Mouse (Mus musculus) stomach, postnatal 0 days (tissue): ENCODE results near the gene Zdhhc9. TPM values are rescaled to one million over a fixed set of nuclear protein-coding genes. Genes with fewer than 3 reads are reported as not detected.

Experiments used
- ATAC-seq: fragments of 200-750 bp; cut with Nextera tagmentation; 2 replicates; pipeline ENCODE4 v1.8.0; 2017; ENCODE audit not compliant: low FRiP score, low TSS enrichment
- DNase-seq: peaks from one replicate; pipeline ENCODE4 v3.0.0-alpha.2; 2016; ENCODE audit warnings: low spot score
- H3K27ac ChIP-seq: fragments of 300-500 bp; sonication (generic); replicated peaks from 2 replicates; pipeline ENCODE4 v1.5.1; 2014; ENCODE audit warnings: mild to moderate bottlenecking, control low read depth
- H3K27me3 ChIP-seq: fragments of 300-500 bp; sonication (generic); 2 replicates; pipeline ENCODE4 v1.6.1; 2014; ENCODE audit warnings: low read length; ENCODE audit not compliant: control insufficient read depth, insufficient read depth
- H3K36me3 ChIP-seq: fragments of 300-500 bp; sonication (generic); 2 replicates; pipeline ENCODE4 v1.6.1; 2014; ENCODE audit warnings: low read length, mixed read lengths; ENCODE audit not compliant: control insufficient read depth, insufficient read depth
- H3K4me1 ChIP-seq: fragments of 300-500 bp; sonication (generic); replicated peaks from 2 replicates; pipeline ENCODE4 v1.6.1; 2014; ENCODE audit warnings: antibody characterized with exemption; ENCODE audit not compliant: control insufficient read depth, insufficient read depth
- H3K4me2 ChIP-seq: fragments of 300-500 bp; sonication (generic); replicated peaks from 2 replicates; pipeline ENCODE4 v1.6.1; 2014; ENCODE audit warnings: low read depth, mild to moderate bottlenecking, control low read depth, moderate library complexity
- H3K4me3 ChIP-seq: fragments of 300-500 bp; sonication (generic); 2 replicates; pipeline ENCODE4 v1.5.1; 2014; ENCODE audit warnings: low read depth, low read length, control low read depth
- H3K9ac ChIP-seq: fragments of 300-500 bp; sonication (generic); 2 replicates; pipeline ENCODE4 v1.6.1; 2014; ENCODE audit warnings: mild to moderate bottlenecking, low read length, control low read depth, mixed read lengths
- H3K9me3 ChIP-seq: fragments of 300-500 bp; sonication (generic); 2 replicates; pipeline ENCODE4 v1.6.1; 2016; ENCODE audit warnings: low read length; ENCODE audit not compliant: control insufficient read depth
- CTCF ChIP-seq: IDR thresholded peaks from 2 replicates; pipeline ENCODE4 v1.5.1; 2016; ENCODE audit warnings: antibody characterized with exemption, low read depth, mild to moderate bottlenecking, moderate library complexity
- EP300 ChIP-seq: optimal IDR thresholded peaks from 2 replicates; pipeline ENCODE3; 2016; ENCODE audit warnings: antibody characterized with exemption
- WGBS: fragments of 180-500 bp; shearing (Covaris S2); extraction: QIAGEN DNeasy Blood & Tissue Kit; methylation state at CpG from one replicate; pipeline ENCODE4 v1.1.7; 2014; 5-methylcytosine and 5-hydroxymethylcytosine counted together
- polyA plus RNA-seq: library from polyadenylated mRNA; unstranded; fragments of >200 nt; fragmentation: Nextera tagmentation; extraction: Ambion mirVana; gene quantifications from 2 replicates; pipeline ENCODE4 v1.2.1, GENCODE M21; 2015

Zdhhc9 gene
- polyA plus RNA-seq: 5.1 and 5.7 TPM in 2 replicates

DNA sequence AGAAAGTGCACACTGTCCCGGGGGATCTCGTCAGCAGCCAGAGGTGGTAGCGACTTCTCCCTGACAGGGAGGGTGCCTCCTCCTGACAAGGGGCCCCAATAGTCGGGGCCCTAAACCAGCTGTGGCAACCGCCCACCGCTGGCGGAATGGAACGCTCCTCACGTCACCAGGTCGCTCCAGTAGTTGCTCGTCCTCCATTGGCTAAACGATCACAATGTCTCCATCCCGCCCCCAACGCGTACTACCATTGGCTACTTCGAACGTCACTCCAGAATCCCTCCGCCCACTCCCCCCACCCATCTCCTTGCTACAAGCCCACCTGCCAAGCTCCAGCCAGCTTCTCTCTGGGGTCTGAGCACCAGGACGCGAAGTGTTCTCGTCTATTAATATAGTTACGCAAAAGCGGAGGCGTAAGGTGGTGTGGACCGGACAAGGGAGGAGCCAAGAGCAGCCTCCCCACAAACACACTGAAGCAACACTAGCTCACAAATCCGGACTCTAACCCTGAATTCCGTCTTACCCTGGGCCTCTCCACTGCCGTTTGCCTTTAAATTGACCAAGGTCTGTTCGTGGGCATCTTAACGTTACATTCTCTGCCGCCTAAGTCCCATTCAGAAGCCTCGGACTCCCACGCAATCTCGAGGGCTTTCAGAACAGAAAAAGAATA lies at the start of gene Zdhhc9:
Gene Zdhhc9, minus strand, starts transcription at position 360 of the 667 bp plus-strand sequence.
- ATAC-seq (peak; percentile 97), DNase-seq (peak; percentile 80)
- WGBS: 15% methylated on average over 30 of the region's 34 CpGs
- Histone ChIP-seq H3K27me3 (no peaks in the 10 kb centered on the region), H3K36me3 (no peaks in the 10 kb centered on the region), H3K4me3 (peak within 1 kb of the TSS; percentile 63), H3K4me2 (peak within 1 kb of the TSS; percentile 48), H3K27ac (peak within 1 kb of the TSS; percentile 79), H3K9ac (peak within 1 kb of the TSS; percentile 65), H3K4me1 (no peaks in the 10 kb centered on the region), H3K9me3 (no peaks in the 10 kb centered on the region)
- no peak for TF ChIP-seq CTCF
- TF ChIP-seq EP300: no peak

DNA sequence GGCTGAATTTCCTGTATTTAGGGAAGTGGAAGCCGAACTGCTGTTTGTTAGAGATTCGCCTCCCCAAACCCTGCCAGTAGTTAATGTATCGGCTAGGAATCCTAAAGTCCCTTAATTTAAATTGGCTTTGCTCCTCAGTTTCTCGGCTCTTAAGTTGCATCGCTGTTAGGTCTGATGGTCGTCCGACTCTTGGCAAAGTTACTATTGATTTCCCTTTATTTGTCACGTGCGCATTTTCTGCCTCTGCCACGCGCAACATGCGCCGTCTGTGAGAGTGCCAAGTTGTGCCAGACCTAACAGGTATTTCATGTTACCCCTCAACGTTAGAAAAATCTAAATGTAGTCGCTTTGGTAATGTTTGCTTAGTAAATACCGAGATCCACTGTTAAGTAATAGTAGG lies 48.3 kb upstream of the Zdhhc9 start:
- H3K9me3 ChIP-seq: no peaks in the 10 kb centered on the region
- H3K4me1 ChIP-seq: no peaks in the 10 kb centered on the region
- TF ChIP-seq CTCF (no peak), EP300 (no peak)
- no peaks in the 10 kb centered on the region for H3K27me3 ChIP-seq
- ATAC-seq (no peak), DNase-seq (peak; percentile 15)
- H3K36me3 ChIP-seq: no peaks in the 10 kb centered on the region
- peak overlapping the region; percentile 55 for H3K4me2 ChIP-seq
- peak overlapping the region; percentile 55; the same call in 1 of the 2 replicates for H3K9ac ChIP-seq
- peak overlapping the region; percentile 58; the same call in 1 of the 2 replicates for H3K27ac ChIP-seq
- 11% methylated on average over 16 of the region's 16 CpGs for WGBS
- H3K4me3 ChIP-seq: peak overlapping the region; percentile 51

DNA sequence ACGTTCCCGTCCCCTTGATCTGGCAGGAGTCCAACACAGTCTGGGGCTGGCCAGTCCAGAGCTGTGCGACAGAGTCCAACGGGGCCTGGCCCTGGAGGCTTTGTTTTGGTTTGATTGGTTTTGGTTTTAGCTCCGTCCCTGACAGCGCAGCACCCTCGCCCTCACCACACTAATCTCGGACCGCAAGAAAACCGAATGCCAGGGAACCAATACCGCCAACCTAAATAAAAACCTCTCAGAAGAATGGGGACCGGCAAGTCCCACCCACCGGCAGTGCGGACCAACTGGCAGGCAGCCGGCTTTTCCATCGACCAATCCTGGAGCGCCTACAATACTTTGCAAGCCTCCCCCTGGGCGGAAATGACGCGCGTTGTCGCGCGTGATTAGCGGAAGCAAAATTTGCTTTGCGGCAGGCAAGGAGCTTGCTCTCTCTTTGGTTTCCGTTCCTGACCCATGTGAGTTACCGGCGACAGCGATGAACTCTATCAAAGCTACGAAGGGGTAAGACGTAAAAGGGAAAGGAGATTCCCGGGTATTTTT lies 47.9 kb upstream of the Zdhhc9 start, which contains the start of gene Utp14a:
Gene Utp14a, plus strand, starts transcription at position 395 of the 540 bp plus-strand sequence.
- no peaks in the 10 kb centered on the region for H3K4me1 ChIP-seq
- TF ChIP-seq EP300: no peak
- no peak for TF ChIP-seq CTCF
- peak within 1 kb of the TSS; percentile 80 for H3K27ac ChIP-seq
- DNase-seq (peak; percentile 93), ATAC-seq (peak; percentile 98)
- no peaks in the 10 kb centered on the region for H3K9me3 ChIP-seq
- 8% methylated on average over 33 of the region's 33 CpGs for WGBS
- H3K9ac ChIP-seq: peak within 1 kb of the TSS; percentile 55
- peak within 1 kb of the TSS; percentile 51 for H3K4me3 ChIP-seq
- no peaks in the 10 kb centered on the region for H3K36me3 ChIP-seq
- no peaks in the 10 kb centered on the region for H3K27me3 ChIP-seq
- H3K4me2 ChIP-seq: peak within 1 kb of the TSS; percentile 61

DNA sequence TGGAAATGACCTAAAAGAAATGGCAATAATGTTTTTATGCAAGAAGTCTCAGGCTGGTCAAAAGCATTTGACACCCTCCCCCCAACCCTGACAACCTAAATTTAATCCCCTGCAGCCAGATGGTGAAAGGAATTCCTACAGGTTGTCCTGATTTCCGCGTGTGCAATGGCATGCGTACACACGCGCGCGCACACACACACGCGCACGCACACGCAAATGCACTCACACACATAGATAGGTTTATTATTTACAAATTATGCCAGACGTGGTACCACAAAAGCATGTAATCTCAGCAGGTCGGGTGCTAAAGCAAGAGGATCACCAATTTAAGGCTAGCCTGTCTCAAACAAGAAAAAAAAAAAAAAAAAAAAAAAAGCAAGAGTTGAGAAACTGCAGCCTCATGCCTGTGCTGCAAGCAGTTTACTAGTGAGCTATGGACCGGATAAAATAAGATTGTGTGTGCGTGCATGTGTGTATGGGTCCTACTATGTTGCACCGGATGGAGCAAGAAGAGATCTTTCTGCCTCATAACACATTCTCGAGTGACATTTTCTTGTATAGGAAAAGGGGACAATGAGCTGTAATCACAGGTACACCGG lies 47.3 kb upstream of the Zdhhc9 start:
- ATAC-seq: peak; percentile 62
- WGBS: 18% methylated on average over 18 of the region's 18 CpGs

DNA sequence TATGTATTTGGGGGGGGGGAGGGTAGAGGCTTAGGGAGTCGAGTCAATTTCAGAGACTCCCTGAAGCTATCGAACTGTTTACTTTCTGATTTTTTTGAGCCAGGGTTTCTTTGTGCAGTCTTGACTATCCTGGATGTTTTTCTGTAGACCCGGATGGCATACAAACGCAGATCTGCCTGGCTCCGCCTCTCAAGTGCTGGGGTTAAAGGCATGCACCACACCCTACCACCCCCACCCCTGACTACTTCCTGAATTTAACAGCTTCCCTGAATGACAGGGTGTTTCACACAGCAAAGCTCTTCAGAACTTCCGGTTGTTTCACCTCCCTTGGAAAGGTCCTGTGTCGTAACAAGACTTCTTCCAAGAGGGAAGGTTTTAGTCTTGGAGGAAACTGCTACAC lies 25.7 kb upstream of the Zdhhc9 start:
- Histone ChIP-seq H3K9ac (no peak overlapping the region), H3K4me3 (no peak overlapping the region), H3K4me2 (no peak overlapping the region), H3K9me3 (no peaks in the 10 kb centered on the region), H3K27ac (no peak overlapping the region), H3K27me3 (no peaks in the 10 kb centered on the region), H3K4me1 (no peaks in the 10 kb centered on the region), H3K36me3 (no peaks in the 10 kb centered on the region)
- peak; percentile 52 for DNase-seq
- WGBS: 32% methylated on average over 7 of the region's 7 CpGs
- TF ChIP-seq CTCF (no peak), EP300 (no peak)
- peak; percentile 84 for ATAC-seq

More for the DNA sequence above, 47.3 kb upstream of the Zdhhc9 start:
- H3K4me2 ChIP-seq: peak overlapping the region; percentile 61
- H3K4me1 ChIP-seq: no peaks in the 10 kb centered on the region
- H3K27ac ChIP-seq: peak overlapping the region; percentile 80
- peak overlapping the region; percentile 51 for H3K4me3 ChIP-seq
- TF ChIP-seq EP300 (no peak), CTCF (no peak)
- H3K36me3 ChIP-seq: no peaks in the 10 kb centered on the region
- H3K9ac ChIP-seq: peak overlapping the region; percentile 54
- no peaks in the 10 kb centered on the region for H3K9me3 ChIP-seq
- no peaks in the 10 kb centered on the region for H3K27me3 ChIP-seq
- peak; percentile 21 for DNase-seq

DNA sequence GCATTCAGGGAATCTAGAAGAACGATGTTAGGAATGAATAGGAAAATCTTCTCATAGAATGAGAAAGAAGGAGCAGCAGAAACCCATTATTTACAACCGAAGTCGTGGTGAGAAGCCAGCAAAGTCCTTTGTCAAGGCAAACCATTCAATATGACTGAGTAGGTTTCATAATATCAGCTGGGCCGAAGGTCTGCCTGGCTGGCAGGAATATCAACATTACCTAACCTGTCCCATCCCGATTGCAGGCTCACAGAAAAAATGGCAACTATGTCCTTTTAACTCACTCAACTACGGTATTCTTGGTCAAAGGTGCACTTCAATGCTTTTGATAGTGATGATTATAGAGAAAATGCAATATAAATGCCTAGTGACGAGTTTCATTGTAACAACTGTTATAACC lies 17.5 kb upstream of the Zdhhc9 start:
- ATAC-seq (no peak), DNase-seq (no peak)
- H3K27me3 ChIP-seq: no peaks in the 10 kb centered on the region
- no peaks in the 10 kb centered on the region for H3K36me3 ChIP-seq
- H3K4me2 ChIP-seq: no peak overlapping the region
- WGBS: 71% methylated on average over 7 of the region's 7 CpGs
- TF ChIP-seq CTCF (no peak), EP300 (no peak)
- no peaks in the 10 kb centered on the region for H3K4me1 ChIP-seq
- no peak overlapping the region for H3K27ac ChIP-seq
- H3K9me3 ChIP-seq: no peaks in the 10 kb centered on the region
- no peak overlapping the region for H3K4me3 ChIP-seq
- H3K9ac ChIP-seq: no peak overlapping the region
